Mouse (Mus musculus): ENCODE results near the gene Nipsnap1.

- TF ChIP-seq CTCF (IDR thresholded peaks at IDR 0.05; ENCODE audit: low read depth, low read length): no peak
- TF ChIP-seq POLR2A (IDR thresholded peaks at IDR 0.05; ENCODE audit: extremely low read depth, insufficient read depth, low read length): no peak
Measured at GRCm38 (mm10) chr11:4858416-4858815, 15.3 kb upstream of the Nipsnap1 start.

Measured in liver, adult 2 months (tissue).